Mouse (Mus musculus): ENCODE data around the gene Tnfaip3. TPM values are rescaled to one million over a fixed set of nuclear protein-coding genes. Genes with fewer than 3 reads are reported as not detected.

Tnfaip3 gene
- polyA plus RNA-seq, 1 experiment, result not detected

GRCm38 (mm10) chr10:18987907-18988199, 27.6 kb downstream of the Tnfaip3 start:
- WGBS, result 74% methylated on average over 2 of the region's 2 CpGs
- TF ChIP-seq CTCF (IDR thresholded peaks at IDR 0.05; ENCODE audit: insufficient read depth, low read depth, low read length), result no peak
- no peak for TF ChIP-seq POLR2A (IDR thresholded peaks at IDR 0.05; ENCODE audit: insufficient read depth, low read depth, low read length)
- Histone ChIP-seq H3K27ac (ENCODE audit: insufficient read depth, low read depth, low read length) (no peak overlapping the region), H3K4me3 (ENCODE audit: insufficient read depth, low read depth, low read length) (no peak overlapping the region), H3K4me1 (ENCODE audit: control insufficient read depth, insufficient read depth, low read length) (no peaks in the 10 kb centered on the region)

- Histone ChIP-seq H3K4me3 (ENCODE audit: insufficient read depth, low read depth, low read length) (no peak overlapping the region), H3K27ac (ENCODE audit: insufficient read depth, low read depth, low read length) (no peak overlapping the region), H3K4me1 (ENCODE audit: control insufficient read depth, insufficient read depth, low read length) (no peaks in the 10 kb centered on the region)
- WGBS, result 46% methylated on average over 2 of the region's 2 CpGs
- no peak for TF ChIP-seq POLR2A (IDR thresholded peaks at IDR 0.05; ENCODE audit: insufficient read depth, low read depth, low read length)
- TF ChIP-seq CTCF (IDR thresholded peaks at IDR 0.05; ENCODE audit: insufficient read depth, low read depth, low read length), result no peak
Measured at GRCm38 (mm10) chr10:18987046-18987906, 28.2 kb downstream of the Tnfaip3 start.

GRCm38 (mm10) chr10:18985516-18985915, 29.9 kb downstream of the Tnfaip3 start:
- 89% methylated on average over 3 of the region's 3 CpGs for WGBS
- Histone ChIP-seq H3K4me3 (ENCODE audit: insufficient read depth, low read depth, low read length) (no peak overlapping the region), H3K27ac (ENCODE audit: insufficient read depth, low read depth, low read length) (no peak overlapping the region), H3K4me1 (ENCODE audit: control insufficient read depth, insufficient read depth, low read length) (no peaks in the 10 kb centered on the region)
- TF ChIP-seq CTCF (IDR thresholded peaks at IDR 0.05; ENCODE audit: insufficient read depth, low read depth, low read length) (no peak), POLR2A (IDR thresholded peaks at IDR 0.05; ENCODE audit: insufficient read depth, low read depth, low read length) (no peak)

- Histone ChIP-seq H3K4me1 (ENCODE audit: control insufficient read depth, insufficient read depth, low read length) (no peaks in the 10 kb centered on the region), H3K4me3 (ENCODE audit: insufficient read depth, low read depth, low read length) (no peak overlapping the region), H3K27ac (ENCODE audit: insufficient read depth, low read depth, low read length) (no peak overlapping the region)
- 73% methylated on average over 6 of the region's 6 CpGs for WGBS
- TF ChIP-seq POLR2A (IDR thresholded peaks at IDR 0.05; ENCODE audit: insufficient read depth, low read depth, low read length), result no peak
- no peak for TF ChIP-seq CTCF (IDR thresholded peaks at IDR 0.05; ENCODE audit: insufficient read depth, low read depth, low read length)
Measured at GRCm38 (mm10) chr10:18983514-18983913, 31.9 kb downstream of the Tnfaip3 start.

GRCm38 (mm10) chr10:18974486-18974885, 41.0 kb downstream of the Tnfaip3 start:
- H3K27ac ChIP-seq (ENCODE audit: insufficient read depth, low read depth, low read length), result no peak overlapping the region
- TF ChIP-seq CTCF (IDR thresholded peaks at IDR 0.05; ENCODE audit: insufficient read depth, low read depth, low read length), result no peak
- TF ChIP-seq POLR2A (IDR thresholded peaks at IDR 0.05; ENCODE audit: insufficient read depth, low read depth, low read length), result no peak
- no peaks in the 10 kb centered on the region for H3K4me1 ChIP-seq (ENCODE audit: control insufficient read depth, insufficient read depth, low read length)
- no peak overlapping the region for H3K4me3 ChIP-seq (ENCODE audit: insufficient read depth, low read depth, low read length)
- 84% methylated on average over 3 of the region's 3 CpGs for WGBS

- Histone ChIP-seq H3K4me3 (ENCODE audit: insufficient read depth, low read depth, low read length) (no peak overlapping the region), H3K27ac (ENCODE audit: insufficient read depth, low read depth, low read length) (no peak overlapping the region), H3K4me1 (ENCODE audit: control insufficient read depth, insufficient read depth, low read length) (no peaks in the 10 kb centered on the region)
- WGBS, result 95% methylated on average over 10 of the region's 10 CpGs
- TF ChIP-seq CTCF (IDR thresholded peaks at IDR 0.05; ENCODE audit: insufficient read depth, low read depth, low read length), result no peak
- no peak for TF ChIP-seq POLR2A (IDR thresholded peaks at IDR 0.05; ENCODE audit: insufficient read depth, low read depth, low read length)
Measured at GRCm38 (mm10) chr10:18966893-18967292, 48.6 kb downstream of the Tnfaip3 start.

- Histone ChIP-seq H3K4me3 (ENCODE audit: insufficient read depth, low read depth, low read length) (no peak overlapping the region), H3K27ac (ENCODE audit: insufficient read depth, low read depth, low read length) (no peak overlapping the region), H3K4me1 (ENCODE audit: control insufficient read depth, insufficient read depth, low read length) (no peaks in the 10 kb centered on the region)
- WGBS, result 97% methylated on average over 4 of the region's 4 CpGs
- TF ChIP-seq CTCF (IDR thresholded peaks at IDR 0.05; ENCODE audit: insufficient read depth, low read depth, low read length), result no peak
- no peak for TF ChIP-seq POLR2A (IDR thresholded peaks at IDR 0.05; ENCODE audit: insufficient read depth, low read depth, low read length)
Measured at GRCm38 (mm10) chr10:18965601-18966000, 49.9 kb downstream of the Tnfaip3 start.

GRCm38 (mm10) chr10:18964856-18965255, 50.6 kb downstream of the Tnfaip3 start:
- WGBS, result 80% methylated on average over 7 of the region's 7 CpGs
- TF ChIP-seq POLR2A (IDR thresholded peaks at IDR 0.05; ENCODE audit: insufficient read depth, low read depth, low read length) (no peak), CTCF (IDR thresholded peaks at IDR 0.05; ENCODE audit: insufficient read depth, low read depth, low read length) (no peak)
- H3K27ac ChIP-seq (ENCODE audit: insufficient read depth, low read depth, low read length), result no peak overlapping the region
- no peaks in the 10 kb centered on the region for H3K4me1 ChIP-seq (ENCODE audit: control insufficient read depth, insufficient read depth, low read length)
- H3K4me3 ChIP-seq (ENCODE audit: insufficient read depth, low read depth, low read length), result no peak overlapping the region

GRCm38 (mm10) chr10:18959777-18960492, 55.5 kb downstream of the Tnfaip3 start:
- Histone ChIP-seq H3K27ac (ENCODE audit: insufficient read depth, low read depth, low read length) (no peak overlapping the region), H3K4me1 (ENCODE audit: control insufficient read depth, insufficient read depth, low read length) (no peaks in the 10 kb centered on the region), H3K4me3 (ENCODE audit: insufficient read depth, low read depth, low read length) (no peak overlapping the region)
- whole genome bisulfite sequencing, result 64% methylated on average over 14 of the region's 14 CpGs
- TF ChIP-seq POLR2A (IDR thresholded peaks at IDR 0.05; ENCODE audit: insufficient read depth, low read depth, low read length), result no peak
- no peak for TF ChIP-seq CTCF (IDR thresholded peaks at IDR 0.05; ENCODE audit: insufficient read depth, low read depth, low read length)
